Mouse (Mus musculus) CD4-positive helper T cell, adult 2 months (primary cell): ENCODE measurements around the gene Cd320.
"Not testable (repeated sequence)": the region's sequence is repeated elsewhere in the genome, so short reads cannot be mapped to it uniquely, and the experiment has no call there.

ENCODE experiments used
- DNase-seq: peaks from one replicate; pipeline ENCODE4 v3.0.0-alpha.2; 2012; ENCODE audit warnings: low read depth, missing footprints, low spot score

Cd320 gene

DNA sequence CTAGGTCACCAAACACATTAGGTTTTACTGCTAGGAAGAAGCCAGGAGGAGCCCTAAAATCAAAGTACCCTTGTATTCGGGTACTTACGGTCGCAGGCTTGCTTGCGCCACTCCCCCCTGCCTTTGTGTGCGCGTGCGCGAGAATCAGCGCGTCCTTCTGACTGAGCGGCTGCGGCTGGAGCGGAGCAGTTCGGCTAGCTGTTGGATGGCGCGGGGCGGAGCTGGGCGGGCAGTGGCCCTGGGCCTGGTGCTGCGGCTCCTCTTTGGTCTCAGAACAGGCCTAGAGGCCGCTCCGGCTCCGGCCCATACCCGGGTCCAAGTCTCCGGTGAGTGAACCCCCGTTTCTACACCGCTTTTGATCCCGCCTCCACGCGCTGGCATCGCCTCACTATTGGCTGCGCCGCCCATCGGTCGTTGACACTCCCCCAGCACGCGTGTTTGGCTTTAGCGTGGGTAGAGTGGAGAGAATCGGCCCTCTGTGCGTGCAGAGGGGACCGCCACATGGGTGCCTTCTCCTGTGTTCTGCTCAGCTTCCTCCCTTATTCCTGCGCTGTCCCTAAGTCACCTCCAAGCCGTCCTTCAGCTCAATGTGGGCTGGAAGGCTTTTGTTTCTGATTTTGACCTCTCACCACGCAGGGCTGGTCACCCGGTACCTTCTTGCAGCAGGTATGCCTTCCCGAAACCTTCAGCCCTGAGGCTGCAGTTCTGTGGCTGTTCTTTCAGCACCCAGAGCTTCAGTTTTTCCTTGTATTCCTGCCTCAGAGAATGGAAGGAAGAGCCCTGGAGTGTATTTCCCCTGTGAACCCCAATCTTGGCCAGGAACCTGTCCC lies at the start of gene Cd320:
Gene Cd320 (plus strand): TSS at position 126 of the 830 bp plus-strand sequence.
- peak; percentile 93 for DNase-seq

GRCm38 (mm10) chr17:33798306-33798705 lies 44.6 kb upstream of the Cd320 start:
- peak; percentile 26 for DNase-seq

DNA sequence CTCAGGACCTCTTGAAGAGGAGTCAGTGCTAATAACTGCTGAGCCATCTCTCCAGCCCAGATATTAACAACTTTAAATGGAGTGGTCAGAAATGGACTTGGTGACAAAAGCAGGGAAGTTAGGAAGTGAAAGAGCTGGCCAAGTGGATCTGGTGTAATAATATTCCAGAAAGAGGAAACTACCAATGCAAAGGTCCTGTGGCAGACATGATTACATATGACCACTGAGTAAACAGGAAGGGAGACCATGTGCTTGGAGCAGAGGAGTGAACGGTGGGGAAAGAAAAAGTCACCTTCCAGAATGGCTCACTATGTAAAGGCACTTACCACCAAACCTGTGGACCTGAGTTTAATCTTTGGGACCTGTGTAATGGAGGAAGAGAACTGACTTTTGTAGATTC lies 43.6 kb upstream of the Cd320 start:
- no peak for DNase-seq

DNA sequence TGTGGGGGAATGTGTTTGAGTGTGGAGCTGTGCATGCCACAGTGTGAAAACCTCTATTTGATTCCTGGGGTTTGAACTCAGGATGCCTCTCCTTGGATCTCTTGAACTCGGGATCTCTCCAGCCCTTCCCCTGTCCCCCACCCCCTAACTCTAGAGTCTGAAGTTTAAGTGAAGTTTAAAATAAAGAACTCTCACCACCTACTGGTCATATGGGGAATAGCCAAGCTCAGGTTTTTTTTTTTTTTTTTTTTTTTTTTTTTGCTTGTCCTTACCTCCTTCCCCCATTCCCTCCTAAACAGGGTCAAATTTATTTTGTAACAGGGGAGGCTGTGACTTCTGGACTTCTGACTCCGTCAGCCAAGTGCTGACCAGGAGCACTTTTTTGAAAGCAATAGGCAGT lies 40.7 kb upstream of the Cd320 start:
- peak; percentile 47 for DNase-seq

GRCm38 (mm10) chr17:33804205-33804604 lies 38.7 kb upstream of the Cd320 start:
- DNase-seq = no peak

- DNase-seq = no peak
These were observed 38.1 kb upstream of the Cd320 start for GRCm38 (mm10) chr17:33804745-33805144.

DNA sequence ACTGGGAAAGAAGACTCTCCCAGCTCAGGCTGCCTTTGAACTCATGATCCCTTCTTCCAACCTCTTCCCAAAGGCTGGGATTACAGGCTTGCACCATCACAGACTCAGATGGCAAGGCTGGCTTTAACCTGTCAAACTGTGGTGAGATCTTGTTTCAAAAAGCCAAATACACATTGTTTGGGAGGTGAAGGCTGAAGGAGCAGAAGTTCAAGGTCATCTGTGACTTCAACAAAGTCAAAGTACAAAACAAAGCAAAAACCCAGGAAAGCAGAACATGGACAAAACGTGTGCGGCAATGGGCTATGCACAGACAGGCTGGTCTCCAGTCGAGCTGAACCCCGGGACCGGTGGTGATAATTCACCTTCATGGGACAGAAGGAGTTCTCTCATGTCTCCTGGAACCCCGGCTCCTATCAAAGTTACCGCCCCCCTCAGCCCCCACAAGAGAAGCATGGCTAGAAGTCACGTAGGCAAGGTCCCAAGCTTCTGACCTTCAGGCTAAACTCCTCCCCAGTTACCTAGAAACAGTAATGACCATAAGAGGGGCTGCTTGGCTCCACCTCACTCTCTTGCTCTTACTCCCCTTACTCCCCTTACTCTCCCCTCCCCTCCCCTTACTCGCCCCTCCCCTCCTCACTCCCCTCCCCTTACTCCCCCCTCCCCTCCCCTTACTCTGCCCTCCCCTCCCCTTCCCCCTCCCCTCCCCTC lies 35.6 kb upstream of the Cd320 start:
- no peak for DNase-seq

GRCm38 (mm10) chr17:33808192-33808591 lies 34.7 kb upstream of the Cd320 start:
- no peak for DNase-seq

- peak; percentile 92 for DNase-seq
These were observed 32.4 kb upstream of the Cd320 start, which contains the start of gene Kank3 for GRCm38 (mm10) chr17:33810334-33811141. TSS of gene Kank3 (plus strand) at chr17:33810519.

DNA sequence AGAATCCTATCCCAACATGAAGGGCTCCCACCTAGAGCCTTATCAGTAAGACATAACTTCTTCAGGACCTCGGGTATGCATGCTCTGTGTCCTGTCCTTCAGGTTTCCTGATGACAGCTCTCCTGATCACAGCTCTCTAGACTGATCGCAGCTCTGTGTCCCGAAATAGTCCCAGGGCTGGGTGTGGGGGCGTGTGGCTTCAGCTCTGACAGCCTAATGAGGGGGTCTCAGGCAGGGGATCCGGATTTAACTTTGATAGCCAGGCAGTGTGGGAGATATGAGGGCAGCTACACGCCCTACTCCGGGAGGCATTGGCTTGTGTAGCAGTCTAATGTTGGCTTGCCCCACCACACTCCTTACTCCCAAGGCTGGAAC lies 31.8 kb upstream of the Cd320 start:
- no peak for DNase-seq

- no peak for DNase-seq
These were observed 30.4 kb upstream of the Cd320 start for GRCm38 (mm10) chr17:33812475-33812874.

DNA sequence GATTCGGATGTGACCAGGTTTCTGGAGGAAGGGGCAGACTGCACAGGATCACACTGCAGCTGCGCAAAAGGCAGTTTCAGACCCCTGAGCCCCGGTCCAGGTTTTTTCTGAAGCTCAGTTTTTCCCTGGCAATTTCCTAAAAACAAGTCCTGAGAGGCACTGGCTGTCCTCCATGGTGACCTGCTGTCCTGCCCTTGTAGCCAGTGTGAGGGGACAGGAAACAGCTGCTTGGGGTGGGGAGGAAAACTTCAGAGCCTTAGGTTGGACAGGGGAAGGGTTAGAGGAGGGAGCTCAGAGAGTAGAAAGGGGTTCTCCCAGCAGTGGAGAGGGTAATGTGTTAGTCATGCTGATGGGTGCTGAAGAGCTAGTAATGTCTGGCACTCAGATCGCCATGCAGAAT lies 29.9 kb upstream of the Cd320 start:
- DNase-seq = no peak

GRCm38 (mm10) chr17:33815399-33815798 lies 27.5 kb upstream of the Cd320 start:
- DNase-seq = no peak

DNA sequence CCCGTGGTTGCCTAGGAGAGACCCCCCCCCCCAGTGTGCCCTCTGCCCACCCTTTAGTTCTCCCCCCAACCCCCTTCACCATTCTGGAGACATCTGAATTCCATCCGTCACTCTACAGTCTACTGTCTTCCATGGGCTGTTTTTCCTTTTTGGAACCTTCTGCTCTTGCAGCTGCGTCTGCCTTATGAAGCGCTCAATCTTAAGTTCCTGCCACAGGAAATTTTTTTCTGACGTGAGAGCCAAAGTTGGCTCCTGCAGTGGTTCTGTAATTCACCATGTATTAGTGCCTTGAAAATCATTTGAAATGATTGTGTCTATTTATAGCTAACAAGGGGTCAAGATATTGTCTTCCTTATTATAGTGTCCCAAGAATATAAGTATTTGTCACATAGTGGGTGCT lies 26.3 kb upstream of the Cd320 start:
- no peak for DNase-seq

DNA sequence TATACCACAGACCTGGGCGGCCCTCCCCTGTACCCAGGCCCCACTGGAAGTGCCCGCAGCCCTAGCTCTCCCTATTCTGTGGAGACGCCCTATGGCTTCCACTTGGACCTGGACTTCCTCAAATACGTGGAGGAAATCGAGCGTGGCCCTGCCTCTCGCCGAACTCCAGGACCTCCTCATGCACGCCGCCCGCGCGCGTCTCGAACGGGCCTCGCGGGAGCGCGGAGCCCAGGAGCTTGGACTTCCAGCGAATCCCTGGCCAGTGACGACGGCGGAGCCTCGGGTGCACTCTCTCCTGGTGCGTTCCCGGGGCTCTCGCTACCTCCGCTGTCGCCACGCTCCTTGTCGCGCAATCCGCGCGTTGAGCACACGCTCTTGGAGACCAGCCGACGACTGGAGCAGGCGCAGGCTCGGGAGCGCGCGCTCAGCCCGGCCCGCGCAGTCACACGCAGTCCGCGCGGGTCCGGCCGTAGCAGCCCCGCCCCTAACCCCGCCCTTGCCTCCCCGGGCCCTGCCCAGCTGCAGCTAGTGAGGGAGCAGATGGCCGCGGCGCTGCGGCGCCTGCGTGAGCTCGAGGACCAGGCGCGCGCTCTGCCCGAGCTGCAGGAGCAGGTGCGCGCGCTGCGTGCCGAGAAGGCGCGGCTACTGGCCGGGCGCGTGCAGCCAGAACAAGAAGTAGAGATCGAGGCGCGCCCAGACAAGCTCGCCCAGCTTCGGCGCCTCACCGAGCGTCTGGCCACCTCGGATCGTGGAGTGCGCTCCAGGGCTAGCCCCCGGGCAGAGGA lies 25.5 kb upstream of the Cd320 start:
- peak; percentile 95 for DNase-seq

- no peak for DNase-seq
These were observed 24.8 kb upstream of the Cd320 start for GRCm38 (mm10) chr17:33817969-33818643.

- no peak for DNase-seq
These were observed 20.4 kb upstream of the Cd320 start for GRCm38 (mm10) chr17:33822436-33822959.

GRCm38 (mm10) chr17:33823171-33823570 lies 19.7 kb upstream of the Cd320 start:
- not testable (repeated sequence) for DNase-seq

DNA sequence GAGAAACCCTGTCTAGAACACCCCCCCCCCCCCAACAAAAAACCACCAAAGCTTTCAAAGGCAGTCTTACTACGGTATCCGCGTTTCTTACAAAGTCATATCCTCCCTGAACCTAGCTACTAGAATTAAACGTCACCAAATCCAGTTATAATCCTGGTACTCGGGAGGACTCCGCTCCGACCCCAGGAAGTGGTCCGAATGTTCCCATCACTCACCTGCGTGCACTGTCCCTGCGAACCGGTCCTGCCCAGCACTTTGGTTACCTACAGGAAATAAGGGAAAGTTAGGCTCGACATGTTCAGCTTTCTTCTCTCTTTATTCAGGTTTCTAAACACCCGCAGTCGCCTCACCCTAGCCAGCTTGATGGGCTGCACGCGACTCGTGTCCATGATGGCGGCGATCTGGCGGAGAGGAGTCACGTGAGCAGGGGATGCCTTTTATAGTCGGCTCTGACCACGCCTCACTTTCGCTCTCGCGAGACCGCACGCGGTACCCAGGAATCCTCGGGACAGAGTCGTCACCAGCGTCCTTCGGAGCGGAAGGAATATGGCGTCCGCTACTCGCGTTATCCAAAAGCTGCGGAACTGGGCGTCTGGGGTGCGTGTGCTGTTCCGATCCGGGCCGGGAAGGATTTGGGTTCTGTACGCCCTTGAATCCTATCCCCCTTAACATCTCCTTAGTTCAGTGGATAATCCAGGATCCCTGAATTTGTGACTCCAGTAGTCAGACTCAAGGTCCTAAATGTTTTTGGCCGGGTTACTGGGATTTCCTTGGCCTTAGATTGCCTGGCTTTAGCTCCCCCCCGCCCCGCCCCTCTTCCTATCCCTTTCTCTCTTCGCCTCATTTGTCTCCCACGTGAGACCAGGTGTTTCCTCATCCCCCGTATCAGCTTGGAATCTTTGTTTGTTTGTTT lies 18.6 kb upstream of the Cd320 start, which contains the start of the genes Rps28 and Ndufa7:
Gene Rps28 (minus strand): TSS at position 479 of the 913 bp plus-strand sequence.
Gene Ndufa7 (plus strand): TSS at position 489 of the 913 bp plus-strand sequence.
- peak; percentile 97 for DNase-seq
